Mouse (Mus musculus) midbrain, postnatal 0 days (tissue): ENCODE results near the gene Bpifa1. TPM values are rescaled to one million over a fixed set of nuclear protein-coding genes. Genes with fewer than 3 reads are reported as not detected.

Source experiments
- ATAC-seq: fragments of 200-750 bp; cut with Nextera tagmentation; 2 replicates; pipeline ENCODE4 v1.8.0; 2017; ENCODE audit warnings: moderate number of reproducible peaks, mild to moderate bottlenecking, moderate TSS enrichment, moderate library complexity; ENCODE audit not compliant: low FRiP score
- DNase-seq: peaks from one replicate; pipeline ENCODE4 v3.0.0-alpha.2; 2015; ENCODE audit warnings: low spot score
- H3K27ac ChIP-seq: fragments of 300-500 bp; sonication (generic); 2 replicates; pipeline ENCODE4 v1.5.1; 2014; ENCODE audit warnings: low read depth, mild to moderate bottlenecking, low read length, mixed read lengths
- H3K27me3 ChIP-seq: fragments of 300-500 bp; sonication (generic); 2 replicates; pipeline ENCODE4 v1.6.1; 2014; ENCODE audit warnings: low read length, control low read depth, mixed read lengths; ENCODE audit not compliant: insufficient read depth
- H3K36me3 ChIP-seq: fragments of 300-500 bp; sonication (generic); 2 replicates; pipeline ENCODE4 v1.6.1; 2014; ENCODE audit warnings: low read length, control low read depth, mixed read lengths; ENCODE audit not compliant: insufficient read depth
- H3K4me1 ChIP-seq: fragments of 300-500 bp; sonication (generic); 2 replicates; pipeline ENCODE4 v1.6.1; 2014; ENCODE audit warnings: mild to moderate bottlenecking, control low read depth, antibody characterized with exemption, low read length, mixed read lengths; ENCODE audit not compliant: insufficient read depth
- H3K4me2 ChIP-seq: fragments of 300-500 bp; sonication (generic); 2 replicates; pipeline ENCODE4 v1.6.1; 2014; ENCODE audit warnings: low read depth, mild to moderate bottlenecking, low read length, mixed read lengths; ENCODE audit not compliant: poor library complexity, severe bottlenecking
- H3K4me3 ChIP-seq: fragments of 300-500 bp; sonication (generic); 2 replicates; pipeline ENCODE4 v1.5.1; 2014; ENCODE audit warnings: low read depth, mild to moderate bottlenecking, low read length, moderate library complexity
- H3K9ac ChIP-seq: fragments of 300-500 bp; sonication (generic); replicated peaks from 2 replicates; pipeline ENCODE4 v1.6.1; 2014; ENCODE audit warnings: mild to moderate bottlenecking, low read length, moderate library complexity, mixed read lengths; ENCODE audit not compliant: poor library complexity, severe bottlenecking
- H3K9me3 ChIP-seq: fragments of 300-500 bp; sonication (generic); 2 replicates; pipeline ENCODE4 v1.6.1; 2016; ENCODE audit warnings: low read length, control low read depth
- CTCF ChIP-seq: IDR thresholded peaks from 2 replicates; pipeline ENCODE4 v1.5.1; 2016; ENCODE audit warnings: antibody characterized with exemption, mild to moderate bottlenecking
- WGBS: fragments of 180-500 bp; shearing (Covaris S2); extraction: QIAGEN DNeasy Blood & Tissue Kit; methylation state at CpG from one replicate; pipeline ENCODE4 v1.1.7; 2014; 5-methylcytosine and 5-hydroxymethylcytosine counted together
- polyA plus RNA-seq: library from polyadenylated mRNA; unstranded; fragments of >200 nt; fragmentation: Nextera tagmentation; extraction: Ambion mirVana; gene quantifications from 2 replicates; pipeline ENCODE4 v1.2.1, GENCODE M21; 2015
- total RNA-seq: library from RNA; depleted of rRNA; stranded (reverse); fragments of >200 nt; gene quantifications from 2 replicates; pipeline ENCODE4 v1.2.3, GENCODE M21; 2014; rRNA removed

Gene Bpifa1
- 1.1 TPM in 1 of 2 replicates, not detected in the other for total RNA-seq
- 0.20 and 0.42 TPM in 2 replicates for polyA plus RNA-seq

DNA sequence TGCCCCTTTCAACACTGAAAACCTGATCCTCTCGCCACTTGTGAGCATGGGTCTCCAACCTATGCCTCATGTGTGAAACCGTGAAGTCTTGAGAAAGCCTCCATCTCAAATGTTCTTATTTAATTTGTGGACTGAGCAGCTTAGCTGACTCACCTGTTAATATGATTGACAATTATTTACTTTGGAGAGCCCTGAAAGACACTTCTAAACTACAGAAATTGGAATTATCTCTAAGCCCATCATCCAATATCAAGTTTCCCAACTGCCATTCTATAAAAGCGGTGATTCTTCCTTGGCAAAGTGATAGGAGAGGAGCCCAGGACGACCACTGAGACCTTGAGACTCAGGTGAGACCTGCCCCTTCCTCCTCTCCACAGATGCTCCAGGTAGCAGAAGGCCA, at the start of gene Bpifa1:
Gene Bpifa1 (plus strand): TSS at position 301 of the 400 bp plus-strand sequence.
- Histone ChIP-seq H3K27ac (no peak within 1 kb of the TSS), H3K4me2 (no peak within 1 kb of the TSS), H3K9ac (no peak within 1 kb of the TSS), H3K9me3 (no peaks in the 10 kb centered on the region), H3K4me1 (no peaks in the 10 kb centered on the region), H3K27me3 (no peaks in the 10 kb centered on the region), H3K4me3 (no peak within 1 kb of the TSS), H3K36me3 (no peaks in the 10 kb centered on the region)
- WGBS, result 79% methylated on average over 4 of the region's 4 CpGs
- ATAC-seq, result no peak
- TF ChIP-seq CTCF, result no peak
- DNase-seq, result no peak

DNA sequence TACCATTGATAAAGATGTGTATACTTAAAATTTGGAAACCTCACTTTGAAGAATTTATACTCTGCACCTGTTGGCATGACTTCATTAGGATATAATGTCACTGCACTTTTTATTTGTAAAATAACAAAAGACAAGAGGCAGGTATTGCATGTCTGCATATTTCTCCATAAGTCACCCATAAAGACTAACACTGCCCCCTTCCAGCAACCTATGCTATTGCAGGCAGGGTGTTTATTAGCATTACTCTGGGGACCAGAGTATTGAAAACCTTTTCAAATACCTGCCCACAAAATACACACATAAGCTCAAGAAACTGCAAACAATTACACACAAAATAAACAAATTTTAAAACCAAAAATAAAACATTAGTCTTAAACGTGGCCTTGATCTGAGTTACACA, 44.9 kb upstream of the Bpifa1 start:
- whole genome bisulfite sequencing, result 54% methylated on average over 1 of the region's 1 CpGs
- no peak for ATAC-seq
- no peak overlapping the region for H3K9ac ChIP-seq
- H3K9me3 ChIP-seq, result no peaks in the 10 kb centered on the region
- peak; percentile 54 for TF ChIP-seq CTCF
- no peaks in the 10 kb centered on the region for H3K4me1 ChIP-seq
- peak; percentile 21 for DNase-seq
- no peaks in the 10 kb centered on the region for H3K27me3 ChIP-seq
- no peak overlapping the region for H3K4me3 ChIP-seq
- H3K4me2 ChIP-seq, result no peak overlapping the region
- no peaks in the 10 kb centered on the region for H3K36me3 ChIP-seq
- H3K27ac ChIP-seq, result no peak overlapping the region

DNA sequence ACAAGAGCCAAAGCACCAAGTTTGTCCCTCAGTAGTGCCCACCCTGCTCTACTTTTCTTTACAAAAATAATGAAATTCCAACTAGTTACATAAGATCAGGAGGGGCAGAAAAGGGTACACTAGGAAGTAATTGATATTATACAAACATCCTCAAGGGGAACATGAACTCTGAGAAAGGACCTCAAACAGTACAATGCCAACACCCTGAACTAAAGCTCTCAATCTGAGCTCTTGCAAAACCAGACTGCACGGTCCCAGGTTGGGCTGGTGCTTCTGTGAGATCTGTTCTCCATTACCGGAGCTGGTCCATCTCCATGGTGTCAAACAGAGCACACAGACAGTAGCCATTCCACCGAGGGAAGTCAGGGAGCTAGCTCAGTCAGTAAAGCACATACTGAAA, 25.3 kb upstream of the Bpifa1 start:
- H3K4me3 ChIP-seq, result no peak overlapping the region
- no peak overlapping the region for H3K9ac ChIP-seq
- no peaks in the 10 kb centered on the region for H3K36me3 ChIP-seq
- TF ChIP-seq CTCF, result no peak
- H3K9me3 ChIP-seq, result no peaks in the 10 kb centered on the region
- no peak overlapping the region for H3K27ac ChIP-seq
- ATAC-seq (no peak), DNase-seq (no peak)
- H3K27me3 ChIP-seq, result no peaks in the 10 kb centered on the region
- 92% methylated on average over 3 of the region's 3 CpGs for WGBS
- H3K4me1 ChIP-seq, result no peaks in the 10 kb centered on the region
- no peak overlapping the region for H3K4me2 ChIP-seq

DNA sequence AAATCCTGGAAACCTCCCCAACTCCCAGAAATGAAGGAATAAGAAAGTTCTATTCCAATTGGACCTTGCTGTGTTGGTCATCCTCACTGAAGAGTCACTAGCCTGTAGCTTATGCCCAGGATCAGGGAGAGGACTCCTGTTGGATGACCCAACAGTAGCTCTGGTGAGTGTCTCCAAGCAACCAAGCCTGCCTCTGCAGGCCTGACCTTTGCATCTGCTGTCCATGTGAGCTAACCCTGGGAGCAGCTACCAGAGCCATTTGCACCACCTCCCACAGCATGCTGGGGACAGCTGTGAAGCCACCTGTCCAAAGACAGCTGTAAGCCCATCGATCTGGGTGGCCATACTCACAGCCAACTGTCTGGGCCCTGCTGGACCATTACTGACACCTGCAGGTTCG, 12.6 kb upstream of the Bpifa1 start, which contains the start of gene Bpifa3:
Gene Bpifa3 (plus strand): TSS at position 217 of the 400 bp plus-strand sequence.
- DNase-seq (no peak), ATAC-seq (no peak)
- Histone ChIP-seq H3K4me3 (no peak within 1 kb of the TSS), H3K27me3 (no peaks in the 10 kb centered on the region), H3K9me3 (no peaks in the 10 kb centered on the region), H3K27ac (no peak within 1 kb of the TSS), H3K9ac (no peak within 1 kb of the TSS), H3K4me1 (no peaks in the 10 kb centered on the region), H3K36me3 (no peaks in the 10 kb centered on the region), H3K4me2 (no peak within 1 kb of the TSS)
- 70% methylated on average over 2 of the region's 2 CpGs for WGBS
- TF ChIP-seq CTCF, result no peak

DNA sequence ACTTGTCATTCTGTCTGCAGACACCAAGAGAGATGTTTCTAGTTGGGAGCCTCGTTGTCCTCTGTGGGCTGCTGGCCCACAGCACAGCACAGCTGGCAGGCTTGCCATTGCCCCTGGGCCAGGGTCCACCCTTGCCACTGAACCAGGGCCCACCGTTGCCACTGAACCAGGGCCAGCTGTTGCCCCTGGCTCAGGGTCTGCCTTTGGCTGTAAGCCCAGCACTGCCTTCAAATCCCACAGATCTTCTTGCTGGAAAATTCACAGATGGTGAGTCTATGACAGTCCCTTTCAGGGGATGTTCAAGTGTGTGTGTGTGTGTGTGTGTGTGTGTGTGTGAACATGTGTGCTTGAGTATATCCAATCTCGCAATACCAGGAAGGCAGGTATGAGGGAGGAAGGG, 1.1 kb downstream of the Bpifa1 start:
- Histone ChIP-seq H3K27me3 (no peaks in the 10 kb centered on the region), H3K36me3 (no peaks in the 10 kb centered on the region), H3K4me1 (no peaks in the 10 kb centered on the region), H3K4me3 (no peak overlapping the region), H3K9me3 (no peaks in the 10 kb centered on the region), H3K9ac (no peak overlapping the region), H3K27ac (no peak overlapping the region), H3K4me2 (no peak overlapping the region)
- peak; percentile 58 for DNase-seq
- ATAC-seq, result no peak
- no peak for TF ChIP-seq CTCF
- WGBS, result 67% methylated on average over 3 of the region's 3 CpGs

DNA sequence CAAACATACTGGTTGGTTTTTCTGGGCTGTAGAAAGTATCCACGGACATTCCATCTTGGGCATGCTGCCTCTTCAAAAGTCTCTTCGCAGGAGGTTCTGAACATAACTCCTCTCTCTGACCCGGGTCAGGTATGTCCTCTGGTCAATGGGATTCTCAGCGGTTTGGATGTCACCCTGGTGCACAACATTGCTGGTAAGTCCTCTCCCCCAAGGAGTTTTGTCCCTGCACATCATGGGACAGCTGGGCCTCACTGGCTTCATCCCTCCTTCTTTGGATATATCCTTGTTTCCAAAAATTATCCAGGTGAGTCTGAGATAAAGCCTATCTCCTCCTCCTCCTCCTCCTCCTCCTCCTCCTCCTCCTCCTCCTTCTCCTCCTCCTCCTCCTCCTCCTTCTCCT, 4.8 kb downstream of the Bpifa1 start:
- DNase-seq (no peak), ATAC-seq (no peak)
- WGBS, result 81% methylated on average over 4 of the region's 4 CpGs
- Histone ChIP-seq H3K9ac (no peak overlapping the region), H3K27ac (no peak overlapping the region), H3K4me1 (no peaks in the 10 kb centered on the region), H3K4me3 (no peak overlapping the region), H3K9me3 (no peaks in the 10 kb centered on the region), H3K36me3 (no peaks in the 10 kb centered on the region), H3K27me3 (no peaks in the 10 kb centered on the region), H3K4me2 (no peak overlapping the region)
- TF ChIP-seq CTCF, result no peak
